Mouse (Mus musculus): ENCODE results near the gene Srr. TPM values are rescaled to one million over a fixed set of nuclear protein-coding genes. Genes with fewer than 3 reads are reported as not detected.

Gene Srr
- polyA plus RNA-seq, 1 experiment, result 53.3 TPM

DNA sequence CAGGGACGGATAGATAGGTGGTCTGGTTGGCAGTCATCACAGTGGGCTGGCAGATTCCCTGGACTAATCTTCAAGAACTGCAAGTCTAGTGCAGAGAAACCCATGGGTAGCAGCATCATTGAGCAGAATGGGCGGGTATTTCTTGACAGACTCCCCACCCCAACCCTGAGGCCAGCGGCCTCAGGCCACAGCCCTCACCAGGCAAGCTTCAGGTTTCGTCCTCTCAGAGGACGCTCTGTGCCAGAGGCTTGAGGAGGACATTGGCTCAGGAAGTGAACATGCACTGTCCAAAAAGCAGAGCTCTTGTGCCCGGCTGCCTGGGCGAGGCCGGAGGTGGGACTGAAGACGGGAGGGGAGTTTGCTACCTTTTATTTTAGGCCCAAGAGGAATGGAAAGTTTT, 61.3 kb downstream of the Srr start:
- H3K36me3 ChIP-seq (ENCODE audit: control insufficient read depth, insufficient read depth, low read length), result no peaks in the 10 kb centered on the region
- no peak for TF ChIP-seq POLR2A (IDR thresholded peaks at IDR 0.05; ENCODE audit: control insufficient read depth, low read depth, low read length)
- TF ChIP-seq CTCF (IDR thresholded peaks at IDR 0.05; ENCODE audit: control insufficient read depth, insufficient read depth, insufficient replicate concordance, low read depth, low read length), result no peak
- H3K4me3 ChIP-seq (ENCODE audit: control insufficient read depth, low read depth, low read length), result no peak overlapping the region
- H3K27ac ChIP-seq (ENCODE audit: control insufficient read depth, insufficient read depth, low read depth, low read length), result no peak overlapping the region
- no peaks in the 10 kb centered on the region for H3K27me3 ChIP-seq (ENCODE audit: control insufficient read depth, insufficient read depth, low read length)
- H3K4me1 ChIP-seq (ENCODE audit: control insufficient read depth, insufficient read depth, low read length), result no peaks in the 10 kb centered on the region

DNA sequence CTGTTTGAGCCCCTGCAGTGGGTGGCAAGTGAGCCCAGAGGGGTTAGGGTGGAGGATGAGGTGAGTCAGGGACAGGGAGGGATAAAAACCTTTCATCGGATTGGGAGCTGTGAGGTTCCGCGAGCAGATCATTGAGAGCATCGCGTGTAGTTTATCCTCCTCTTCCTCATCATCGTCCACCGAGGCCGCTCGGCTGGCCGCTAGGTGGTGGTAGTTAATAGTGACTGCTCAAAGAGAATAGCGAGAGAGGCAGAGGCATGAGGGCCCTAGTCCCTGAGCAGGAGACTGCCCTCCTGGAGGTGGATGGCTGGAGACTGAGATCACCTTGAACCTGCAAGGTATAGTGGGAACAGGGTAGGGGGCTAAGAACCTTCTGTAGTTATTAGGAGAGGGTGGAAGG, 62.3 kb downstream of the Srr start:
- H3K4me3 ChIP-seq (ENCODE audit: control insufficient read depth, low read depth, low read length), result no peak overlapping the region
- no peaks in the 10 kb centered on the region for H3K27me3 ChIP-seq (ENCODE audit: control insufficient read depth, insufficient read depth, low read length)
- no peak overlapping the region for H3K27ac ChIP-seq (ENCODE audit: control insufficient read depth, insufficient read depth, low read depth, low read length)
- no peaks in the 10 kb centered on the region for H3K4me1 ChIP-seq (ENCODE audit: control insufficient read depth, insufficient read depth, low read length)
- TF ChIP-seq CTCF (IDR thresholded peaks at IDR 0.05; ENCODE audit: control insufficient read depth, insufficient read depth, insufficient replicate concordance, low read depth, low read length), result no peak
- TF ChIP-seq POLR2A (IDR thresholded peaks at IDR 0.05; ENCODE audit: control insufficient read depth, low read depth, low read length), result no peak
- no peaks in the 10 kb centered on the region for H3K36me3 ChIP-seq (ENCODE audit: control insufficient read depth, insufficient read depth, low read length)

DNA sequence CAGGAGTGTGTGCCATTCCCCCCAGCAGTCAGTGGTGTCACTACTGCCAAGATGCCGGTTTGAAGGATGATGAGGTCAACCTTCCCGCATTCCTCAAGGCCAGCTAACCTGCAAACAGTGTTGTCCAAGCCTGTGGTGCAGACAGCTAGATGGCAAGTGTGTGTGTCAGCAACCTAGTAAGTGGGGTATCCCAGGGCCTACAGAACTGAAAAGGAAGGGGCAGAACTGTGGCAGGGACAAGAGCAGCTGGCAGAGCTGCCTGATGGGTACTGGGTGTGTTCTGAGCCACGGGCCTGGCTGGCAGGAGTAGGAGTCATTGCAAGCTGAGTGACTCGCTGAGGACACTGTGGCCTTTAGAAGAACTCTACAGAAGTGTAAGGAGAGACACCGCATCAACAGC, 63.6 kb downstream of the Srr start:
- Histone ChIP-seq H3K27me3 (ENCODE audit: control insufficient read depth, insufficient read depth, low read length) (no peaks in the 10 kb centered on the region), H3K4me1 (ENCODE audit: control insufficient read depth, insufficient read depth, low read length) (no peaks in the 10 kb centered on the region), H3K36me3 (ENCODE audit: control insufficient read depth, insufficient read depth, low read length) (no peaks in the 10 kb centered on the region), H3K4me3 (ENCODE audit: control insufficient read depth, low read depth, low read length) (no peak overlapping the region), H3K27ac (ENCODE audit: control insufficient read depth, insufficient read depth, low read depth, low read length) (no peak overlapping the region)
- no peak for TF ChIP-seq CTCF (IDR thresholded peaks at IDR 0.05; ENCODE audit: control insufficient read depth, insufficient read depth, insufficient replicate concordance, low read depth, low read length)

DNA sequence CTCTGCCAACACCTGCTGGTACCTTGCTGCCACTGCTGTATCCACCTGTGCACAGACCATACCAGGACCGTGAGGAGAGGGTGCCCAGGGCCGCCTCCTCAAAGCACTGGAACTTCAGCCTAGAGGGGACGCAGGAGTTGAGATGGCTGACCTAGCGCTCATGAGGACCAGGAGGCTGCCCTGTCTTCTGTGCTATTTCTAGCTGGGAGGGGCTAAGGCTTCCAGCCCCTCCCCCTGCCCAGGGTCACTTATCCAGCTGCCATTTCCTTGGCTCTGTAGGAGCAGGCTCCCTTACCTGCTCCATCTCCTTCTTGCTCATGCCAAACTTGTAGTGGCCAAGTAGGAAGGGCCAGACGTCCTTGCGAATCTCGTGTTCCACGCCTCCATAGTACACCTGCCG, 68.0 kb downstream of the Srr start:
- no peaks in the 10 kb centered on the region for H3K27me3 ChIP-seq (ENCODE audit: control insufficient read depth, insufficient read depth, low read length)
- H3K4me3 ChIP-seq (ENCODE audit: control insufficient read depth, low read depth, low read length), result no peak overlapping the region
- H3K36me3 ChIP-seq (ENCODE audit: control insufficient read depth, insufficient read depth, low read length), result no peaks in the 10 kb centered on the region
- H3K27ac ChIP-seq (ENCODE audit: control insufficient read depth, insufficient read depth, low read depth, low read length), result no peak overlapping the region
- no peaks in the 10 kb centered on the region for H3K4me1 ChIP-seq (ENCODE audit: control insufficient read depth, insufficient read depth, low read length)
- TF ChIP-seq CTCF (IDR thresholded peaks at IDR 0.05; ENCODE audit: control insufficient read depth, insufficient read depth, insufficient replicate concordance, low read depth, low read length) (no peak), POLR2A (IDR thresholded peaks at IDR 0.05; ENCODE audit: control insufficient read depth, low read depth, low read length) (no peak)

Other genes starting within 250 kb of the Srr start
- 39.3 and 53.4 TPM in 2 replicates for gene Pafah1b1, start 201.3 kb downstream of the Srr start, polyA plus RNA-seq (2012; rRNA removed)
- 5.3 and 6.4 TPM in 2 replicates for gene Mettl16, start 155.1 kb downstream of the Srr start, polyA plus RNA-seq (2012; rRNA removed)
- 42.6 and 44.0 TPM in 2 replicates for gene Mnt, start 95.0 kb downstream of the Srr start, polyA plus RNA-seq (2012; rRNA removed)
- 27.9 and 30.7 TPM in 2 replicates for gene Sgsm2, start 28.9 kb downstream of the Srr start, polyA plus RNA-seq (2012; rRNA removed)
- gene Tsr1, start 27.9 kb downstream of the Srr start, polyA plus RNA-seq (2012; rRNA removed), result 14.7 and 15.1 TPM in 2 replicates
- gene Smg6, start 125 bp downstream of the Srr start, polyA plus RNA-seq (2012; rRNA removed), result 76.8 and 83.4 TPM in 2 replicates
- gene Hic1, start 243.6 kb upstream of the Srr start, polyA plus RNA-seq (2012; rRNA removed), result 1.3 and 1.7 TPM in 2 replicates